Mouse (Mus musculus): ENCODE data around the gene Acadm.

The Acadm gene

GRCm38 (mm10) chr3:153902595-153902994, 41.8 kb downstream of the Acadm start:
- H3K36me3 ChIP-seq (ENCODE audit: insufficient read depth, low read length) = peaks cover 26% of the 10 kb centered on the region

GRCm38 (mm10) chr3:153901904-153902303, 42.5 kb downstream of the Acadm start:
- peaks cover 43% of the 10 kb centered on the region for H3K4me1 ChIP-seq (replicated peaks; ENCODE audit: low read depth, low read length)
- TF ChIP-seq POU5F1 (IDR thresholded peaks at IDR 0.05; ENCODE audit: borderline replicate concordance, low read length) = no peak
- no peak for TF ChIP-seq NANOG (IDR thresholded peaks at IDR 0.05; ENCODE audit: borderline replicate concordance, low read length)
- no peak for TF ChIP-seq CTCF (conservative IDR thresholded peaks at IDR 0.05; ENCODE audit: low read length)
- no peak overlapping the region for H3K4me3 ChIP-seq (replicated peaks; ENCODE audit: low read length)
- no peaks in the 10 kb centered on the region for H3K9me3 ChIP-seq (ENCODE audit: low read length)
- peaks cover 19% of the 10 kb centered on the region for H3K36me3 ChIP-seq (ENCODE audit: insufficient read depth, low read length)
- no peaks in the 10 kb centered on the region for H3K27me3 ChIP-seq (ENCODE audit: insufficient read depth, low read length)

More at GRCm38 (mm10) chr3:153902595-153902994, 41.8 kb downstream of the Acadm start:
- H3K27me3 ChIP-seq (ENCODE audit: insufficient read depth, low read length) = no peaks in the 10 kb centered on the region
- TF ChIP-seq CTCF (conservative IDR thresholded peaks at IDR 0.05; ENCODE audit: low read length) (no peak), POU5F1 (IDR thresholded peaks at IDR 0.05; ENCODE audit: borderline replicate concordance, low read length) (no peak), NANOG (IDR thresholded peaks at IDR 0.05; ENCODE audit: borderline replicate concordance, low read length) (no peak)
- no peak overlapping the region for H3K4me3 ChIP-seq (replicated peaks; ENCODE audit: low read length)
- H3K9me3 ChIP-seq (ENCODE audit: low read length) = no peaks in the 10 kb centered on the region
- peaks cover 43% of the 10 kb centered on the region for H3K4me1 ChIP-seq (replicated peaks; ENCODE audit: low read depth, low read length)

GRCm38 (mm10) chr3:153897216-153897615, 47.2 kb downstream of the Acadm start:
- Histone ChIP-seq H3K36me3 (ENCODE audit: insufficient read depth, low read length) (0 out of 2 replicates have a peak, but pooled peaks cover 3% of the 10 kb centered on the region), H3K4me3 (replicated peaks; ENCODE audit: low read length) (no peak overlapping the region), H3K27me3 (ENCODE audit: insufficient read depth, low read length) (no peaks in the 10 kb centered on the region), H3K9me3 (ENCODE audit: low read length) (no peaks in the 10 kb centered on the region), H3K4me1 (replicated peaks; ENCODE audit: low read depth, low read length) (peaks cover 24% of the 10 kb centered on the region)
- TF ChIP-seq CTCF (conservative IDR thresholded peaks at IDR 0.05; ENCODE audit: low read length) (no peak), POU5F1 (IDR thresholded peaks at IDR 0.05; ENCODE audit: borderline replicate concordance, low read length) (no peak), NANOG (IDR thresholded peaks at IDR 0.05; ENCODE audit: borderline replicate concordance, low read length) (no peak)

DNA sequence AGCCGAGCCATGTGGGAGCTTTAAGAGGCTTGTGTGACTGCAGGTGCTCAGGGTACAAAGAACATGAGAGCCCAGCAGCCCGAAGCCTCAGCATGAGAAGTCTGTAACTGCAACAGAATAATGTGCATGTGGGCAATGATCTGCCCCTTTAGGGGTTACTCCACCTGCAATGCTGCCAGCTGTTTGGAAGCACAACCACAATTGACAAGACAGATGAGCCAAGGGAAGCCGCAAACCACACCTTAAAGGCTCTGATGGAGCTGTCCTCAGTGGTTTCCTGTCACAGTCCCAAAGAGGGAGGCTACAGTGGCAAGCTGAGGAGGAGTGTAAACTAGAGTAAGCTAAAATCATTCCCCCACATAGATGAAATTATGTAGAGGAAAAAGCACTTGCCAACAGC, 49.0 kb downstream of the Acadm start:
- Histone ChIP-seq H3K4me3 (replicated peaks; ENCODE audit: low read length) (no peak overlapping the region), H3K36me3 (ENCODE audit: insufficient read depth, low read length) (no peaks in the 10 kb centered on the region), H3K27me3 (ENCODE audit: insufficient read depth, low read length) (no peaks in the 10 kb centered on the region), H3K4me1 (replicated peaks; ENCODE audit: low read depth, low read length) (peaks cover 10% of the 10 kb centered on the region), H3K9me3 (ENCODE audit: low read length) (no peaks in the 10 kb centered on the region)
- TF ChIP-seq POU5F1 (IDR thresholded peaks at IDR 0.05; ENCODE audit: borderline replicate concordance, low read length) = no peak
- no peak for TF ChIP-seq CTCF (conservative IDR thresholded peaks at IDR 0.05; ENCODE audit: low read length)
- no peak for TF ChIP-seq NANOG (IDR thresholded peaks at IDR 0.05; ENCODE audit: borderline replicate concordance, low read length)

- Histone ChIP-seq H3K9me3 (ENCODE audit: low read length) (no peaks in the 10 kb centered on the region), H3K4me1 (replicated peaks; ENCODE audit: low read depth, low read length) (no peaks in the 10 kb centered on the region), H3K36me3 (ENCODE audit: insufficient read depth, low read length) (no peaks in the 10 kb centered on the region), H3K27me3 (ENCODE audit: insufficient read depth, low read length) (no peaks in the 10 kb centered on the region), H3K4me3 (replicated peaks; ENCODE audit: low read length) (no peak overlapping the region)
- TF ChIP-seq CTCF (conservative IDR thresholded peaks at IDR 0.05; ENCODE audit: low read length) = no peak
- TF ChIP-seq POU5F1 (IDR thresholded peaks at IDR 0.05; ENCODE audit: borderline replicate concordance, low read length) = no peak
- no peak for TF ChIP-seq NANOG (IDR thresholded peaks at IDR 0.05; ENCODE audit: borderline replicate concordance, low read length)
Observed at GRCm38 (mm10) chr3:153889188-153889781, 55.1 kb downstream of the Acadm start.

GRCm38 (mm10) chr3:153888141-153888540, 56.3 kb downstream of the Acadm start:
- no peak overlapping the region for H3K4me3 ChIP-seq (replicated peaks; ENCODE audit: low read length)
- H3K4me1 ChIP-seq (replicated peaks; ENCODE audit: low read depth, low read length) = no peaks in the 10 kb centered on the region
- H3K27me3 ChIP-seq (ENCODE audit: insufficient read depth, low read length) = no peaks in the 10 kb centered on the region
- TF ChIP-seq CTCF (conservative IDR thresholded peaks at IDR 0.05; ENCODE audit: low read length) (no peak), POU5F1 (IDR thresholded peaks at IDR 0.05; ENCODE audit: borderline replicate concordance, low read length) (no peak), NANOG (IDR thresholded peaks at IDR 0.05; ENCODE audit: borderline replicate concordance, low read length) (no peak)
- H3K9me3 ChIP-seq (ENCODE audit: low read length) = no peaks in the 10 kb centered on the region
- H3K36me3 ChIP-seq (ENCODE audit: insufficient read depth, low read length) = no peaks in the 10 kb centered on the region

- TF ChIP-seq POU5F1 (IDR thresholded peaks at IDR 0.05; ENCODE audit: borderline replicate concordance, low read length) = no peak
- TF ChIP-seq NANOG (IDR thresholded peaks at IDR 0.05; ENCODE audit: borderline replicate concordance, low read length) = no peak
- TF ChIP-seq CTCF (conservative IDR thresholded peaks at IDR 0.05; ENCODE audit: low read length) = no peak
Observed at GRCm38 (mm10) chr3:153886296-153886695, 58.1 kb downstream of the Acadm start.

More at GRCm38 (mm10) chr3:153886296-153886695, 58.1 kb downstream of the Acadm start:
- H3K36me3 ChIP-seq (ENCODE audit: insufficient read depth, low read length) = no peaks in the 10 kb centered on the region
- no peaks in the 10 kb centered on the region for H3K27me3 ChIP-seq (ENCODE audit: insufficient read depth, low read length)
- no peak overlapping the region for H3K4me3 ChIP-seq (replicated peaks; ENCODE audit: low read length)
- H3K4me1 ChIP-seq (replicated peaks; ENCODE audit: low read depth, low read length) = no peaks in the 10 kb centered on the region
- H3K9me3 ChIP-seq (ENCODE audit: low read length) = no peaks in the 10 kb centered on the region

Measured in E14TG2a.4 (cell line).